Mouse (Mus musculus) heart, embryonic 14.5 days (tissue): ENCODE data around the gene Fitm2. TPM values are rescaled to one million over a fixed set of nuclear protein-coding genes. Genes with fewer than 3 reads are reported as not detected.
"Not testable (repeated sequence)": the region's sequence is repeated elsewhere in the genome, so short reads cannot be mapped to it uniquely, and the experiment has no call there.

Source experiments
- ATAC-seq: fragments of 200-750 bp; cut with Nextera tagmentation; 2 replicates; pipeline ENCODE4 v1.8.0; 2017; ENCODE audit warnings: low read depth, moderate TSS enrichment; ENCODE audit not compliant: insufficient number of reproducible peaks, insufficient read depth, low FRiP score
- H3K27ac ChIP-seq, 2 experiments: fragments of 200-500 bp in 1 of 2; fragments of 300-500 bp in 1 of 2; sonication (generic) in 1 of 2; replicated peaks in 1 of 2; 2 replicates each; pipeline ENCODE4 v1.5.1; 2012 to 2014; ENCODE audit warnings: low read depth in 2 of 2, low read length in 2 of 2, control low read depth in 1 of 2, mild to moderate bottlenecking in 1 of 2, mixed read lengths in 1 of 2; ENCODE audit not compliant: control insufficient read depth in 1 of 2, insufficient read depth in 1 of 2
- H3K27me3 ChIP-seq: fragments of 300-500 bp; sonication (generic); 2 replicates; pipeline ENCODE4 v1.6.1; 2014; ENCODE audit warnings: mild to moderate bottlenecking, low read length, control low read depth; ENCODE audit not compliant: control insufficient read depth, insufficient read depth
- H3K36me3 ChIP-seq: fragments of 300-500 bp; sonication (generic); 2 replicates; pipeline ENCODE4 v1.6.1; 2014; ENCODE audit warnings: mild to moderate bottlenecking, control low read depth, low read length, mixed read lengths; ENCODE audit not compliant: control insufficient read depth, insufficient read depth
- H3K4me1 ChIP-seq, 2 experiments: fragments of 200-500 bp in 1 of 2; fragments of 300-500 bp in 1 of 2; sonication (generic) in 1 of 2; 2 replicates each; pipeline ENCODE4 v1.6.1; 2012 to 2014; ENCODE audit warnings: low read length in 2 of 2, control low read depth in 1 of 2, mixed read lengths in 1 of 2; ENCODE audit not compliant: control insufficient read depth in 2 of 2, insufficient read depth in 2 of 2
- H3K4me2 ChIP-seq: fragments of 300-500 bp; sonication (generic); 2 replicates; pipeline ENCODE4 v1.6.1; 2014; ENCODE audit warnings: mild to moderate bottlenecking, low read length
- H3K4me3 ChIP-seq, 2 experiments: fragments of 200-500 bp in 1 of 2; fragments of 300-500 bp in 1 of 2; sonication (generic) in 1 of 2; 2 replicates each; pipeline ENCODE4 v1.5.1; 2012 to 2014; ENCODE audit warnings: low read length in 2 of 2, mild to moderate bottlenecking in 2 of 2, control low read depth in 1 of 2, low read depth in 1 of 2, moderate library complexity in 1 of 2; ENCODE audit not compliant: control insufficient read depth in 1 of 2, insufficient read depth in 1 of 2
- H3K9ac ChIP-seq: fragments of 300-500 bp; sonication (generic); 2 replicates; pipeline ENCODE4 v1.6.1; 2014; ENCODE audit warnings: mild to moderate bottlenecking, low read length
- H3K9me3 ChIP-seq: fragments of 300-500 bp; sonication (generic); 2 replicates; pipeline ENCODE4 v1.6.1; 2016; ENCODE audit warnings: low read length, control low read depth; ENCODE audit not compliant: control insufficient read depth
- WGBS: fragments of 180-500 bp; shearing (Covaris S2); extraction: QIAGEN DNeasy Blood & Tissue Kit; methylation state at CpG from one replicate; pipeline ENCODE4 v1.1.7; 2014; 5-methylcytosine and 5-hydroxymethylcytosine counted together
- polyA plus RNA-seq: library from polyadenylated mRNA; unstranded; fragments of >200 nt; fragmentation: Nextera tagmentation; extraction: Ambion mirVana; gene quantifications from 2 replicates; pipeline ENCODE4 v1.2.1, GENCODE M21; 2014

Gene Fitm2
- polyA plus RNA-seq, 1 experiment from 2014 or later: 13.8 TPM

DNA sequence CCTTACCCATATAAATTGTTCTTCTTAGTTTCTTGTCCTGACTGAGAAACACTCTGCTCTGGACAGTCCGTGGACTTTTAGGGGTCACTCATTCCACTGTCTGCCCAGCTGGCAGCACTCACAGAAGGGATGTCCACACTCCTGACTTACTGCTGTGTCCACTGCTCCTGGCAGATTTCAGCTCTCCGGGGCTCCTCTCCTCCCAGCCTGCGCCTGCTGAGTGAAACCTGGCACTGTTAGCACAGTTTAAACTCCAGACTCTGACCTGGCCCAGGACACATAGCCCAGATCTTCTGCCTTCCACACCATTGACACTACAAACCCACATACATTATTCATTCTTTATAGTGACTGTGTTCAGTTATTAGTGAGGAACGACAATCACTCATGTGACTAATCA is 8.4 kb downstream of the Fitm2 start:
- no peaks in the 10 kb centered on the region for H3K9me3 ChIP-seq
- H3K4me3 ChIP-seq: no peak overlapping the region
- 0 out of 2 replicates have a peak, but pooled peaks cover 2% of the 10 kb centered on the region for H3K27me3 ChIP-seq
- H3K4me2 ChIP-seq: peak overlapping the region; percentile 19; the same call in 1 of the 2 replicates
- peak overlapping the region; percentile 44 for H3K9ac ChIP-seq
- H3K27ac ChIP-seq: peak overlapping the region; percentile 63 to 69
- H3K4me1 ChIP-seq: peaks cover 33 to 36% of the 10 kb centered on the region in 2 experiments
- WGBS: 34% methylated on average over 4 of the region's 4 CpGs
- H3K36me3 ChIP-seq: peaks cover 23% of the 10 kb centered on the region
- no peak for ATAC-seq

DNA sequence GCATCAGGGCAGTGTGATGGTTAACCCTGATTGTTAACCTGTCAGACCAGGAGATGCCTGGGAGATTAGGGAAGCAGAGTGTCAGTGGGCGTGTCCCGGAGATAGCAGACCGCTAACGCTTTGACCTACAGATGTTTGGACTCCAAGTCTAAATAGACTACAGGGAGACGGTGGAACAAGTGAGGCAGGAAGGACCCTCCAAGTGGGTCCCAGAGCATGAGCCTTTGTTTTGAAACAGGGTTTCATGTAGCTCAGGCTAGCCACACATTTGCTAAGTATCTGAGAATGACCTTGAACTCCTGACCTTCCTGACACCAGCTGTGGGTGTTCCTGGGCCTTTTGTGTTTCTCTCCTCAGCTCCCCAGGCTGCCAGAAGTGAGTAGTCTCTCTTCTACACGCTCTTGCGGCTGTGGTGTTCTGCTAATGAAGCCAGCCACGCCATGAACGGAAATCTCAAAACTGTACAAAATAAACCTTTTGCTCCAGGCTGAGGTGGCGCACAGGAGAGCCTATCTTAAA is 9.1 kb downstream of the Fitm2 start:
- no peak overlapping the region for H3K4me3 ChIP-seq
- no peak overlapping the region for H3K9ac ChIP-seq
- WGBS: 51% methylated on average over 10 of the region's 10 CpGs
- H3K27me3 ChIP-seq: 0 out of 2 replicates have a peak, but pooled peaks cover 4% of the 10 kb centered on the region
- no peak overlapping the region for H3K4me2 ChIP-seq
- peaks cover 16% of the 10 kb centered on the region for H3K36me3 ChIP-seq
- no peaks in the 10 kb centered on the region for H3K9me3 ChIP-seq
- H3K27ac ChIP-seq: peak overlapping the region in 1 of 2 experiments; percentile 63; a peak in 1 of 4 replicates
- ATAC-seq: no peak
- H3K4me1 ChIP-seq: peaks cover 39% of the 10 kb centered on the region in 2 experiments

GRCm38 (mm10) chr2:163462801-163463200 is 9.6 kb downstream of the Fitm2 start:
- Histone ChIP-seq H3K4me2 (peak overlapping the region; percentile 29; the same call in 1 of the 2 replicates), H3K4me1 (peaks cover 39% of the 10 kb centered on the region in 2 experiments), H3K27me3 (0 out of 2 replicates have a peak, but pooled peaks cover 4% of the 10 kb centered on the region), H3K9ac (no peak overlapping the region), H3K27ac (no peak overlapping the region), H3K4me3 (no peak overlapping the region), H3K36me3 (peaks cover 11% of the 10 kb centered on the region), H3K9me3 (no peaks in the 10 kb centered on the region)
- no peak for ATAC-seq
- 47% methylated on average over 11 of the region's 11 CpGs for WGBS

GRCm38 (mm10) chr2:163462386-163462785 is 10.0 kb downstream of the Fitm2 start:
- 0 out of 2 replicates have a peak, but pooled peaks cover 7% of the 10 kb centered on the region for H3K36me3 ChIP-seq
- H3K4me2 ChIP-seq: peak overlapping the region; percentile 29; the same call in 1 of the 2 replicates
- H3K4me3 ChIP-seq: no peak overlapping the region
- no peaks in the 10 kb centered on the region for H3K9me3 ChIP-seq
- 0 out of 2 replicates have a peak, but pooled peaks cover 4% of the 10 kb centered on the region for H3K27me3 ChIP-seq
- no peak overlapping the region for H3K9ac ChIP-seq
- WGBS: 68% methylated on average over 5 of the region's 5 CpGs
- no peak for ATAC-seq
- H3K4me1 ChIP-seq: peaks cover 39% of the 10 kb centered on the region in 2 experiments
- H3K27ac ChIP-seq: no peak overlapping the region

DNA sequence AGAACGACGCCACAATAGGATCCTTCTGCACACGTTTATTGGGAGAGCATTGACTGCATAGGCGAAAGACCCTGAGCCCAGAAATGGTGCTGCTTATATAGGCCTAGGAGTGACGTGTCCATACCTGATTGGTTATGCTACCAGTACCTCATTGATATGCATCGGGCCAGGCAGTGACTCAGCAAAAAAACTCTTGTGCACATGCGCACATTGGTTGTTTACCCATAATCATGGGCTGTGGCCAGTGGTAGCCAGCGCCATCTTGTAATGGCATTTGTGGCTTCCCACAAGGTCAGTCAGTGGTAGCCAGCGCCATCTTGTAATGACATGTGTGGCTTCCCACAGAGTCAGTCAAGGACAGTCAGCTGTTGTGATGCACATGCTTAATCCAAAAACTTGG is 11.1 kb downstream of the Fitm2 start:
- H3K4me1 ChIP-seq: peaks cover 39% of the 10 kb centered on the region in 2 experiments

GRCm38 (mm10) chr2:163460622-163461021 is 11.8 kb downstream of the Fitm2 start:
- no peak overlapping the region for H3K4me3 ChIP-seq
- WGBS: 86% methylated on average over 8 of the region's 8 CpGs
- no peak overlapping the region for H3K4me2 ChIP-seq
- no peak overlapping the region for H3K9ac ChIP-seq
- no peaks in the 10 kb centered on the region for H3K9me3 ChIP-seq
- H3K27ac ChIP-seq: no peak overlapping the region
- no peak for ATAC-seq
- H3K27me3 ChIP-seq: peaks cover 4% of the 10 kb centered on the region; the same call in 1 of the 2 replicates
- H3K4me1 ChIP-seq: peaks cover 35 to 36% of the 10 kb centered on the region in 2 experiments
- H3K36me3 ChIP-seq: no peaks in the 10 kb centered on the region

More for the DNA sequence above, 11.1 kb downstream of the Fitm2 start:
- not testable (repeated sequence) for H3K9ac ChIP-seq, H3K27me3 ChIP-seq, ATAC-seq, H3K4me2 ChIP-seq, H3K36me3 ChIP-seq, H3K27ac ChIP-seq, H3K4me3 ChIP-seq, H3K9me3 ChIP-seq
- WGBS: 94% methylated on average over 9 of the region's 9 CpGs

- Histone ChIP-seq H3K9me3 (no peaks in the 10 kb centered on the region), H3K9ac (no peak overlapping the region), H3K36me3 (no peaks in the 10 kb centered on the region), H3K4me2 (peak overlapping the region; percentile 43), H3K4me1 (peaks cover 23 to 25% of the 10 kb centered on the region in 2 experiments), H3K27ac (no peak overlapping the region), H3K27me3 (peaks cover 4% of the 10 kb centered on the region; the same call in 1 of the 2 replicates), H3K4me3 (no peak overlapping the region)
- WGBS: 23% methylated on average over 10 of the region's 10 CpGs
- no peak for ATAC-seq
Measured at GRCm38 (mm10) chr2:163459380-163459779, 13.0 kb downstream of the Fitm2 start.
